ENCODE assay signal across 9 mouse cellular contexts in the genomic region with DNA sequence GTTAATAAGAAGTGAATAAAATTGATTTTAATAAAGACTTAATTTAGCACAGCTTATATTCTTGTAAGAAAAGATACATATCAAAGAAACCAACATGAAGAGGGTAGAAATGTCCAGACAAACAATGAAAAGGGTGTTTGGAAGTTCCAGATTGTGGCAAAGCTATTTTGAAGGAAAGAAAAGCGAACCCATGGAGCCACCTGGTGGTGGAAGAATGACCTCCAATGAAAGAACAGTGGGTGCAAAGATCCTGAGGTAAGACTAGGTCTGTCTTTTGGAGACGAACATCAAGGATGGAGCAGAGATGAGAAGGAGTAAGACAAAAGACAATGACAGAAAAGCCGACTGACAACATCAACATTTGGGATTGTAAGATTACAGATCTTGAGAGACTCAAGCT.
A peak's percentile ranks its signal among the peaks of the same experiment; 100 is the strongest.
DNase-seq lines count a peak whose midpoint lies in the region; ATAC-seq and TF ChIP-seq lines count a peak whose summit lies in the region.
"Had no signal": no experiment of that assay in that cellular context is flagged by ENCODE, and none has a peak within 500 bp of the region (broad histone marks: within the 10 kb centered on the region; RNA-seq: fewer than 3 reads in every experiment).

No protein-coding gene starts in this region.

- TF ChIP-seq POLR2A in cerebellum, adult 2 months (IDR thresholded peaks at IDR 0.05; ENCODE audit: borderline replicate concordance, insufficient read depth, low read length) = no peak

- intact Hi-C loops in left cerebral cortex, postnatal 4 days (cut with DNase I) = loop anchor here (10.0 kb wide), 1 partner anchor 821 kb away; no protein-coding TSS in a partner anchor

- peak; percentile 36 to 39 for DNase-seq in cerebellum, adult 2 months
- no peak for DNase-seq in cerebellum, adult 11 months
- peak; percentile 32 for DNase-seq in left cerebral cortex, postnatal 4 days
- no peak for DNase-seq in left cerebral cortex, adult 8-10 months (ENCODE audit: low spot score in 2 of 2)
- DNase-seq in R1 (ENCODE audit: low read depth, low spot score) = peak; percentile 31
- DNase-seq in kidney, postnatal 0 days (ENCODE audit: low spot score) = peak; percentile 21
- DNase-seq in MN1 (ENCODE audit: low spot score) = no peak
- DNase-seq in right cerebral cortex, adult 2 months (ENCODE audit: low spot score in 2 of 2) = no peak

- H3K27ac ChIP-seq in cerebellum, adult 2 months (ENCODE audit: insufficient read depth, low read length) = no peak overlapping the region
- no peak overlapping the region for H3K27ac ChIP-seq in kidney, postnatal 0 days
- H3K27ac ChIP-seq: embryonic facial prominence, embryonic 15.5 days had no signal

- peak; percentile 30; the same call in 1 of the 2 replicates for TF ChIP-seq CTCF in cerebellum, adult 2 months (IDR thresholded peaks at IDR 0.05; ENCODE audit: borderline replicate concordance, insufficient read depth, low read depth, low read length)
- TF ChIP-seq CTCF in kidney, postnatal 0 days (IDR thresholded peaks at IDR 0.05; ENCODE audit: low read depth) = peak; percentile 76

- no peak overlapping the region for H3K4me3 ChIP-seq in cerebellum, adult 2 months (replicated peaks; ENCODE audit: insufficient read depth, low read depth, low read length)
- H3K4me3 ChIP-seq in kidney, postnatal 0 days (replicated peaks; ENCODE audit: low read depth, low read length) = no peak overlapping the region
- H3K4me3 ChIP-seq: embryonic facial prominence, embryonic 15.5 days had no signal

- H3K4me2 ChIP-seq in kidney, postnatal 0 days (ENCODE audit: low read length) = no peak overlapping the region
- H3K4me2 ChIP-seq: embryonic facial prominence, embryonic 15.5 days had no signal

- H3K9me3 ChIP-seq in kidney, postnatal 0 days (replicated peaks; ENCODE audit: low read length) = no peaks in the 10 kb centered on the region
- H3K9me3 ChIP-seq: embryonic facial prominence, embryonic 15.5 days had no signal

- WGBS in cerebellum, adult 2 months = 72% methylated on average over 3 of the region's 3 CpGs
- 44% methylated on average over 3 of the region's 3 CpGs for WGBS in kidney, postnatal 0 days

- ATAC-seq in kidney, postnatal 0 days (replicated peaks; ENCODE audit: low FRiP score, low read depth) = no peak

- H3K36me3 ChIP-seq in kidney, postnatal 0 days (ENCODE audit: insufficient read depth, low read length) = no peaks in the 10 kb centered on the region
- H3K36me3 ChIP-seq: embryonic facial prominence, embryonic 15.5 days had no signal

- no peak overlapping the region for H3K9ac ChIP-seq in kidney, postnatal 0 days (ENCODE audit: low read depth, low read length)
- H3K9ac ChIP-seq: embryonic facial prominence, embryonic 15.5 days had no signal

- H3K27me3 ChIP-seq in cerebellum, adult 2 months (ENCODE audit: control insufficient read depth, insufficient read depth, low read length) = no peaks in the 10 kb centered on the region
- H3K27me3 ChIP-seq in kidney, postnatal 0 days (ENCODE audit: insufficient read depth, low read length) = no peaks in the 10 kb centered on the region
- H3K27me3 ChIP-seq: embryonic facial prominence, embryonic 15.5 days had no signal

- peaks cover 8% of the 10 kb centered on the region; the same call in 1 of the 2 replicates for H3K4me1 ChIP-seq in cerebellum, adult 2 months (ENCODE audit: control insufficient read depth, insufficient read depth, low read length)
- no peaks in the 10 kb centered on the region for H3K4me1 ChIP-seq in kidney, postnatal 0 days (replicated peaks; ENCODE audit: insufficient read depth, low read length)
- H3K4me1 ChIP-seq: embryonic facial prominence, embryonic 15.5 days had no signal

Comparison
In these comparisons a context has a peak if more than half of its experiments do, and no peak if none do; other contexts are left out.
1. DNase-seq: peak in cerebellum, adult 2 months (2 of 2), left cerebral cortex, postnatal 4 days (single experiment), R1 (single experiment) and kidney, postnatal 0 days (single experiment); none in cerebellum, adult 11 months (single experiment), left cerebral cortex, adult 8-10 months (0 of 2), MN1 (single experiment) and right cerebral cortex, adult 2 months (0 of 2).